ENCODE assay signal across 7 mouse cellular contexts in genomic region chr8:47713761-47714745, GRCm38 (mm10). TPM values are rescaled to one million over a fixed set of nuclear protein-coding genes. Genes with fewer than 3 reads are reported as not detected.
DNase-seq lines count a peak whose midpoint lies in the region; ATAC-seq lines count a peak whose summit lies in the region.

Gene Cdkn2aip (minus strand): TSS chr8:47713932.

- DNase-seq in adrenal gland, postnatal 14 days: peak; percentile 98
- peak; percentile 97 for DNase-seq in embryonic facial prominence, embryonic 11.5 days (ENCODE audit: low spot score)
- peak; percentile 95 for DNase-seq in kidney, adult 11 months
- DNase-seq in limb, embryonic 10.5 days (ENCODE audit: low spot score): peak; percentile 97
- DNase-seq in spleen, adult 12 weeks (ENCODE audit: low spot score): peak; percentile 92

- peaks cover 7% of the 10 kb centered on the region for H3K36me3 ChIP-seq in embryonic facial prominence, embryonic 11.5 days (replicated peaks; ENCODE audit: control insufficient read depth, insufficient read depth, low read depth, low read length)
- peaks cover 27% of the 10 kb centered on the region for H3K36me3 ChIP-seq in limb, embryonic 10.5 days
- H3K36me3 ChIP-seq in midbrain, embryonic 13.5 days: peaks cover 14% of the 10 kb centered on the region

- peak within 1 kb of the TSS; percentile 91 for H3K27ac ChIP-seq in embryonic facial prominence, embryonic 11.5 days (replicated peaks; ENCODE audit: low read depth, low read length)
- H3K27ac ChIP-seq in limb, embryonic 10.5 days: peak within 1 kb of the TSS; percentile 94
- H3K27ac ChIP-seq in midbrain, embryonic 13.5 days: peak within 1 kb of the TSS; percentile 95

- H3K4me2 ChIP-seq in embryonic facial prominence, embryonic 11.5 days (ENCODE audit: low read depth, low read length): peak within 1 kb of the TSS; percentile 52
- peak within 1 kb of the TSS; percentile 77 for H3K4me2 ChIP-seq in midbrain, embryonic 13.5 days (replicated peaks)

- no peaks in the 10 kb centered on the region for H3K9me3 ChIP-seq in embryonic facial prominence, embryonic 11.5 days (replicated peaks; ENCODE audit: control insufficient read depth, low read length)
- no peaks in the 10 kb centered on the region for H3K9me3 ChIP-seq in limb, embryonic 10.5 days (replicated peaks)
- H3K9me3 ChIP-seq in midbrain, embryonic 13.5 days: no peaks in the 10 kb centered on the region

- H3K4me3 ChIP-seq in embryonic facial prominence, embryonic 11.5 days (ENCODE audit: low read depth, low read length): peak within 1 kb of the TSS; percentile 98
- peak within 1 kb of the TSS; percentile 91 for H3K4me3 ChIP-seq in limb, embryonic 10.5 days
- peak within 1 kb of the TSS; percentile 100 for H3K4me3 ChIP-seq in midbrain, embryonic 13.5 days (replicated peaks)

- H3K9ac ChIP-seq in embryonic facial prominence, embryonic 11.5 days (replicated peaks; ENCODE audit: low read length): peak within 1 kb of the TSS; percentile 84
- peak within 1 kb of the TSS; percentile 97 for H3K9ac ChIP-seq in midbrain, embryonic 13.5 days (replicated peaks)

- no peaks in the 10 kb centered on the region for H3K4me1 ChIP-seq in embryonic facial prominence, embryonic 11.5 days (ENCODE audit: control insufficient read depth, insufficient read depth, low read length)
- peaks cover 19% of the 10 kb centered on the region for H3K4me1 ChIP-seq in limb, embryonic 10.5 days
- H3K4me1 ChIP-seq in midbrain, embryonic 13.5 days (replicated peaks): peaks cover 26% of the 10 kb centered on the region

- ATAC-seq in embryonic facial prominence, embryonic 11.5 days (replicated peaks; ENCODE audit: insufficient number of reproducible peaks, low FRiP score, low TSS enrichment, low read depth): peak; percentile 88
- peak; percentile 76 for ATAC-seq in granulocyte monocyte progenitor cell, adult 5-6 weeks (replicated peaks; ENCODE audit: poor library complexity, severe bottlenecking)
- peak; percentile 93 for ATAC-seq in midbrain, embryonic 13.5 days

- WGBS in embryonic facial prominence, embryonic 11.5 days: under 1% methylated on average over 85 of the region's 114 CpGs
- under 1% methylated on average over 102 of the region's 114 CpGs for WGBS in limb, embryonic 10.5 days
- under 1% methylated on average over 106 of the region's 114 CpGs for WGBS in midbrain, embryonic 13.5 days

- H3K27me3 ChIP-seq in embryonic facial prominence, embryonic 11.5 days (ENCODE audit: control insufficient read depth, insufficient read depth, low read length): no peaks in the 10 kb centered on the region
- H3K27me3 ChIP-seq in limb, embryonic 10.5 days (ENCODE audit: low read depth, poor library complexity, severe bottlenecking): peaks cover 4% of the 10 kb centered on the region; the same call in 1 of the 2 replicates
- H3K27me3 ChIP-seq in midbrain, embryonic 13.5 days: no peaks in the 10 kb centered on the region

RNA-seq across cellular contexts. Expression of gene Cdkn2aip, which starts in this region (rescaled TPM):
- 12.7 and 14.0 TPM in 2 replicates for total RNA-seq in adrenal gland, postnatal 14 days (2021)
- polyA plus RNA-seq in embryonic facial prominence, embryonic 11.5 days (2014; fragmentation: Nextera tagmentation; extraction: Ambion mirVana): 38.2 and 38.6 TPM in 2 replicates
- total RNA-seq in granulocyte monocyte progenitor cell, adult 5-6 weeks (2014; fragmentation: Nextera tagmentation): 13.2 and 13.9 TPM in 2 replicates
- total RNA-seq in granulocyte monocyte progenitor cell, adult 5-6 weeks (2017): 19.7 and 26.5 TPM in 2 replicates
- polyA plus RNA-seq in limb, embryonic 10.5 days (2016; fragmentation: Nextera tagmentation; extraction: Ambion mirVana): 31.5 and 33.6 TPM in 2 replicates
- polyA plus RNA-seq in midbrain, embryonic 13.5 days (2015; fragmentation: Nextera tagmentation; extraction: Ambion mirVana): 44.3 and 45.7 TPM in 2 replicates

Comparison
In these comparisons a context has a peak if more than half of its experiments do, and no peak if none do; other contexts are left out.
1. Peak in every context shown above with its lines: DNase-seq, ATAC-seq, H3K4me3 ChIP-seq and H3K27ac ChIP-seq.